In the genomic region with DNA sequence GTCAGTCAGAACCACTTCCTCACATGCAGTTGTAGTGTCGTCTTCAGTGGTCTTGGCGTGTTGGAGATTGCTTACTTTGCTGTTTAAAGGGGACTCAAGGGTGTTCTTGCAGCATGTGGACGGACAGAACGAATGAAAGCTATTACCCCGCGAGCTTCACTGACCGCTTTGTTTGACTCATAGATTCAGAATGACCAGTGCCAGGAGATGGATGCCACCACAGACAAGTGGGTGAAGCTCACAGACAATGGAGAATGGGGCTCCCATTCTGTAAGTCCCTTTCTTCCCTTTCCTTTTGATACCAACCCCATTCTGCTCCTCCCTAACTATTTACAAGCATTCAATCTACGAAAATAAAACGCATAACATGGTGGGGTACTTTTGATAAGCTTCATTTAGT, we compare ENCODE assay signal across 13 mouse cellular contexts.
"Had no signal": no experiment of that assay in that cellular context is flagged by ENCODE, and none has a peak within 500 bp of the region (broad histone marks: within the 10 kb centered on the region; RNA-seq: fewer than 3 reads in every experiment).

No protein-coding gene starts in this region.

- ATAC-seq: intestine, postnatal 0 days had no signal

- DNase-seq: kidney, adult 2 months; kidney, postnatal 25 days; layer of hippocampus, postnatal 36 days; liver; liver, embryonic 13.5 days; lung, adult 2 months; lung, postnatal 14 days; lung, postnatal 4 days; midbrain, embryonic 14.5 days; right cerebral cortex, adult 18-20 months; right cerebral cortex, postnatal 14 days; thymus, postnatal 25 days had no signal
